Mouse (Mus musculus): ENCODE data around the gene H2-T3. TPM values are rescaled to one million over a fixed set of nuclear protein-coding genes. Genes with fewer than 3 reads are reported as not detected.

Gene H2-T3
- total RNA-seq, 2 experiments from 2014 or later: not detected

Other genes starting within 250 kb of the H2-T3 start
- 10 to 100 TPM; 76.7 to 84.5 TPM for gene Abcf1, start 220.5 kb downstream of the H2-T3 start, total RNA-seq (2021)
- 100 to 1,000 TPM; 133 to 136 TPM for gene Gnl1, start 210.4 kb downstream of the H2-T3 start, total RNA-seq (2021)
- 10 to 100 TPM; 59.7 to 63.8 TPM for gene Prr3, start 210.1 kb downstream of the H2-T3 start, total RNA-seq (2021)
- 1 to 10 TPM; 1.0 to 1.1 TPM for gene H2-T24, start 169.7 kb downstream of the H2-T3 start, total RNA-seq (2021)
- gene H2-T23, start 157.4 kb downstream of the H2-T3 start, total RNA-seq (2021): 1 to 10 TPM; 3.0 to 3.6 TPM
- 1 to 10 TPM; 9.1 to 9.2 TPM for gene H2-T22, start 147.5 kb downstream of the H2-T3 start, total RNA-seq (2021)
- gene Gm6034, start 147.3 kb downstream of the H2-T3 start, total RNA-seq (2021): not detected
- gene Gm11127, start 131.9 kb downstream of the H2-T3 start, total RNA-seq (2021): under 1 TPM; 0.31 to 0.32 TPM
- gene Gm19684, start 68.6 kb downstream of the H2-T3 start, total RNA-seq (2021): not detected
- not detected for gene Gm7030, start 60.9 kb downstream of the H2-T3 start, total RNA-seq (2021)
- gene Gm8909, start 21.8 kb downstream of the H2-T3 start, total RNA-seq (2021): not detected
- 10 to 100 TPM; 44.0 to 47.0 TPM for gene Rpp21, start 67.8 kb upstream of the H2-T3 start, total RNA-seq (2021)
- 10 to 100 TPM; 20.4 to 21.4 TPM for gene Trim39, start 82.0 kb upstream of the H2-T3 start, total RNA-seq (2021)
- not detected for gene H2-M10.2, start 96.2 kb upstream of the H2-T3 start, total RNA-seq (2021)
- gene H2-M10.1, start 135.9 kb upstream of the H2-T3 start, total RNA-seq (2021): not detected
- not detected for gene H2-M10.3, start 178.1 kb upstream of the H2-T3 start, total RNA-seq (2021)